8 mouse cellular contexts compared by ENCODE assay signal in the genomic region with DNA sequence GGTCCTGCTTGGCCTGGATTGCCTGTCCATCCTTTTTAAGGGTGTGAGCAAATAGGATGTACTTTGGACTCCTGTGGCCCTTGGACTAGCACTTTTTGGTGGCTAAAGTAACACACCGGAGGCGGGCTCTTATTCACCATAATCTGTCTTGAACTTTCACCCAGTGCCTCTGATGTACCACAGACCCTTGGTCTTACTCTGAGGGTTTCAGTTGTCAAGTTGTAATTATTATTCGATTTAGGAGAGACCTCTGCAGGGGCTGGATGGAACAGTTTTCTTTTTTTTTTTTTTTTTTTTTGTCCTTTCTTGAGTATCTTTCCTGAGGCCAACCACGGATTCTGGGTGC. TPM values are rescaled to one million over a fixed set of nuclear protein-coding genes. Genes with fewer than 3 reads are reported as not detected.
DNase-seq lines count a peak whose midpoint lies in the region; ATAC-seq and TF ChIP-seq lines count a peak whose summit lies in the region.

No protein-coding gene starts in this region.

- peak; percentile 83 for DNase-seq in liver, adult 2 months (ENCODE audit: extremely low read depth, low read depth, low spot score)
- no peak for DNase-seq in liver
- no peak for DNase-seq in midbrain, embryonic 14.5 days
- DNase-seq in urinary bladder, postnatal 10 days (ENCODE audit: low spot score): no peak
- DNase-seq in left cerebral cortex, adult 9 months (ENCODE audit: low spot score in 2 of 2): no peak

- no peak for TF ChIP-seq CTCF in liver, adult 2 months (IDR thresholded peaks at IDR 0.05; ENCODE audit: low read depth, low read length)

- peak overlapping the region; percentile 76 for H3K4me2 ChIP-seq in embryonic facial prominence, embryonic 13.5 days
- peak overlapping the region; percentile 56 for H3K4me2 ChIP-seq in kidney, embryonic 16.5 days (replicated peaks; ENCODE audit: low read depth, low read length)
- H3K4me2 ChIP-seq in midbrain, embryonic 14.5 days (ENCODE audit: low read length): peak overlapping the region; percentile 65

- ATAC-seq in embryonic facial prominence, embryonic 13.5 days (ENCODE audit: insufficient number of reproducible peaks, insufficient read depth, low FRiP score, low TSS enrichment, low read depth): no peak
- peak; percentile 13; the same call in 1 of the 2 replicates for ATAC-seq in kidney, embryonic 16.5 days (ENCODE audit: low FRiP score, low TSS enrichment)
- no peak for ATAC-seq in midbrain, embryonic 14.5 days (ENCODE audit: low FRiP score, low TSS enrichment)
- no peak for ATAC-seq in activated CD4-positive, CD25-positive, alpha-beta regulatory T cell, adult 4 months

- WGBS in liver, adult 2 months: 11% methylated on average over 4 of the region's 4 CpGs
- 14% methylated on average over 4 of the region's 4 CpGs for WGBS in embryonic facial prominence, embryonic 13.5 days
- 34% methylated on average over 4 of the region's 4 CpGs for WGBS in kidney, embryonic 16.5 days
- 26% methylated on average over 4 of the region's 4 CpGs for WGBS in midbrain, embryonic 14.5 days

- H3K27me3 ChIP-seq in liver, adult 2 months (ENCODE audit: control insufficient read depth, insufficient read depth, low read length): no peaks in the 10 kb centered on the region
- H3K27me3 ChIP-seq in embryonic facial prominence, embryonic 13.5 days: no peaks in the 10 kb centered on the region
- H3K27me3 ChIP-seq in kidney, embryonic 16.5 days (ENCODE audit: insufficient read depth, low read length): no peaks in the 10 kb centered on the region
- no peaks in the 10 kb centered on the region for H3K27me3 ChIP-seq in midbrain, embryonic 14.5 days (ENCODE audit: control insufficient read depth, insufficient read depth, low read length)

- peak overlapping the region; percentile 94 for H3K27ac ChIP-seq in liver, adult 2 months (replicated peaks; ENCODE audit: insufficient read depth, low read depth, low read length)
- peak overlapping the region; percentile 72 for H3K27ac ChIP-seq in embryonic facial prominence, embryonic 13.5 days
- H3K27ac ChIP-seq in kidney, embryonic 16.5 days (ENCODE audit: low read length): no peak overlapping the region; the same call in none of the 2 replicates
- H3K27ac ChIP-seq in midbrain, embryonic 14.5 days (replicated peaks; ENCODE audit: low read depth, low read length): peak overlapping the region; percentile 87

- peaks cover 3% of the 10 kb centered on the region; the same call in 1 of the 2 replicates for H3K79me2 ChIP-seq in liver, adult 2 months (ENCODE audit: control insufficient read depth, insufficient read depth, low read length)

- peak overlapping the region; percentile 96 for H3K4me3 ChIP-seq in liver, adult 2 months (ENCODE audit: insufficient read depth, low read depth, low read length)
- H3K4me3 ChIP-seq in embryonic facial prominence, embryonic 13.5 days: peak overlapping the region; percentile 70
- peak overlapping the region; percentile 62 for H3K4me3 ChIP-seq in kidney, embryonic 16.5 days (ENCODE audit: low read length)
- H3K4me3 ChIP-seq in midbrain, embryonic 14.5 days (replicated peaks; ENCODE audit: low read depth, low read length): peak overlapping the region; percentile 62

- H3K9me3 ChIP-seq in embryonic facial prominence, embryonic 13.5 days: no peaks in the 10 kb centered on the region
- no peaks in the 10 kb centered on the region for H3K9me3 ChIP-seq in kidney, embryonic 16.5 days (ENCODE audit: low read length)
- no peaks in the 10 kb centered on the region for H3K9me3 ChIP-seq in midbrain, embryonic 14.5 days (ENCODE audit: control insufficient read depth, low read length)

- no peaks in the 10 kb centered on the region for H3K36me3 ChIP-seq in liver, adult 2 months (ENCODE audit: control insufficient read depth, insufficient read depth, low read length)
- peaks cover 14% of the 10 kb centered on the region; the same call in 1 of the 2 replicates for H3K36me3 ChIP-seq in embryonic facial prominence, embryonic 13.5 days
- H3K36me3 ChIP-seq in kidney, embryonic 16.5 days (ENCODE audit: insufficient read depth, low read length): no peaks in the 10 kb centered on the region
- H3K36me3 ChIP-seq in midbrain, embryonic 14.5 days (ENCODE audit: control insufficient read depth, insufficient read depth, low read length): no peaks in the 10 kb centered on the region

- peak overlapping the region; percentile 95 for H3K9ac ChIP-seq in liver, adult 2 months (ENCODE audit: low read depth, low read length)
- peak overlapping the region; percentile 87 for H3K9ac ChIP-seq in embryonic facial prominence, embryonic 13.5 days
- H3K9ac ChIP-seq in kidney, embryonic 16.5 days (replicated peaks; ENCODE audit: low read length): peak overlapping the region; percentile 81
- peak overlapping the region; percentile 80 for H3K9ac ChIP-seq in midbrain, embryonic 14.5 days (replicated peaks; ENCODE audit: low read length)

- H3K4me1 ChIP-seq in liver, adult 2 months (ENCODE audit: control insufficient read depth, insufficient read depth, low read length): peaks cover 7% of the 10 kb centered on the region
- peaks cover 9% of the 10 kb centered on the region for H3K4me1 ChIP-seq in embryonic facial prominence, embryonic 13.5 days
- H3K4me1 ChIP-seq in kidney, embryonic 16.5 days (ENCODE audit: insufficient read depth, low read length): peaks cover 8% of the 10 kb centered on the region; the same call in 1 of the 2 replicates
- peaks cover 8% of the 10 kb centered on the region; the same call in 1 of the 2 replicates for H3K4me1 ChIP-seq in midbrain, embryonic 14.5 days (ENCODE audit: control insufficient read depth, insufficient read depth, low read length)

- TF ChIP-seq POLR2A in liver, adult 2 months (IDR thresholded peaks at IDR 0.05; ENCODE audit: extremely low read depth, insufficient read depth, low read length): no peak

RNA-seq across cellular contexts. Expression of gene Def8, which starts 20.2 kb away (rescaled TPM):
- 20.5 and 20.6 TPM in 2 replicates for total RNA-seq in liver, adult 2 months (2014; rRNA removed)
- polyA plus RNA-seq in liver, adult 2 months (2012; rRNA removed): 32.2 and 33.5 TPM in 2 replicates
- polyA plus RNA-seq in embryonic facial prominence, embryonic 13.5 days (2015; fragmentation: Nextera tagmentation; extraction: Ambion mirVana): 38.3 and 43.2 TPM in 2 replicates
- 43.7 and 44.4 TPM in 2 replicates for polyA plus RNA-seq in kidney, embryonic 16.5 days (2015; fragmentation: Nextera tagmentation; extraction: Ambion mirVana)
- polyA plus RNA-seq in midbrain, embryonic 14.5 days (2014; fragmentation: Nextera tagmentation; extraction: Ambion mirVana): 42.0 and 48.2 TPM in 2 replicates
- 10 to 100 TPM in 1 of 2 experiments, 1 to 10 TPM in 1; 5.6 to 11.1 TPM for polyA plus RNA-seq in activated CD4-positive, CD25-positive, alpha-beta regulatory T cell, adult 4 months (2017; shearing (Covaris generic))

RNA-seq across cellular contexts. Expression of gene Tubb3, which starts 32.3 kb away (rescaled TPM):
- 0.67 TPM in 1 of 2 replicates, not detected in the other for total RNA-seq in liver, adult 2 months (2014; rRNA removed)
- not detected in 2 replicates for polyA plus RNA-seq in liver, adult 2 months (2012; rRNA removed)
- polyA plus RNA-seq in embryonic facial prominence, embryonic 13.5 days (2015; fragmentation: Nextera tagmentation; extraction: Ambion mirVana): 40.1 and 47.9 TPM in 2 replicates
- 4.8 and 11.2 TPM in 2 replicates for polyA plus RNA-seq in kidney, embryonic 16.5 days (2015; fragmentation: Nextera tagmentation; extraction: Ambion mirVana)
- polyA plus RNA-seq in midbrain, embryonic 14.5 days (2014; fragmentation: Nextera tagmentation; extraction: Ambion mirVana): 2,028 and 2,035 TPM in 2 replicates
- under 1 TPM; 0.53 to 0.68 TPM for polyA plus RNA-seq in activated CD4-positive, CD25-positive, alpha-beta regulatory T cell, adult 4 months (2017; shearing (Covaris generic))

RNA-seq across cellular contexts. Expression of gene Afg3l1, which starts 34.2 kb away (rescaled TPM):
- total RNA-seq in liver, adult 2 months (2014; rRNA removed): 22.8 and 26.0 TPM in 2 replicates
- polyA plus RNA-seq in liver, adult 2 months (2012; rRNA removed): 36.3 and 37.8 TPM in 2 replicates
- 52.8 and 54.4 TPM in 2 replicates for polyA plus RNA-seq in embryonic facial prominence, embryonic 13.5 days (2015; fragmentation: Nextera tagmentation; extraction: Ambion mirVana)
- 59.4 and 65.9 TPM in 2 replicates for polyA plus RNA-seq in kidney, embryonic 16.5 days (2015; fragmentation: Nextera tagmentation; extraction: Ambion mirVana)
- polyA plus RNA-seq in midbrain, embryonic 14.5 days (2014; fragmentation: Nextera tagmentation; extraction: Ambion mirVana): 33.6 and 37.0 TPM in 2 replicates
- 10 to 100 TPM; 31.5 to 36.9 TPM for polyA plus RNA-seq in activated CD4-positive, CD25-positive, alpha-beta regulatory T cell, adult 4 months (2017; shearing (Covaris generic))

RNA-seq across cellular contexts. Expression of gene Mc1r, which starts 36.6 kb away (rescaled TPM):
- total RNA-seq in liver, adult 2 months (2014; rRNA removed): not detected in 2 replicates
- polyA plus RNA-seq in liver, adult 2 months (2012; rRNA removed): not detected in 2 replicates
- polyA plus RNA-seq in embryonic facial prominence, embryonic 13.5 days (2015; fragmentation: Nextera tagmentation; extraction: Ambion mirVana): 0.14 and 0.17 TPM in 2 replicates
- polyA plus RNA-seq in kidney, embryonic 16.5 days (2015; fragmentation: Nextera tagmentation; extraction: Ambion mirVana): not detected in 2 replicates
- 0.24 and 0.28 TPM in 2 replicates for polyA plus RNA-seq in midbrain, embryonic 14.5 days (2014; fragmentation: Nextera tagmentation; extraction: Ambion mirVana)
- not detected for polyA plus RNA-seq in activated CD4-positive, CD25-positive, alpha-beta regulatory T cell, adult 4 months (2017; shearing (Covaris generic))

Comparison
In these comparisons a context has a peak if more than half of its experiments do, and no peak if none do; other contexts are left out.
1. RNA of gene Tubb3, which starts 32.3 kb away (polyA plus RNA-seq): 2,028 to 2,035 TPM in midbrain, embryonic 14.5 days; 40.1 to 47.9 TPM in embryonic facial prominence, embryonic 13.5 days, 4.8 to 11.2 TPM in kidney, embryonic 16.5 days, 0.53 to 0.68 TPM in activated CD4-positive, CD25-positive, alpha-beta regulatory T cell, adult 4 months and not detected in liver, adult 2 months; every median in the first group is over 10 times any median in the second.
2. Peak in every context shown above with its lines, with median percentiles within 50 percentile points of each other: H3K4me3 ChIP-seq, H3K9ac ChIP-seq and H3K4me2 ChIP-seq.